Mouse (Mus musculus) A20 (cell line): ENCODE measurements at regions not wholly inside any gene's neighbourhood (a gene's known extent, or its start where the extent isn't known, plus 50 kb on each side); places are given as distances from the start of the nearest gene placed in this dataset.
A peak's percentile ranks its signal among the peaks of the same experiment; 100 is the strongest.

Experiments used
- DNase-seq: peaks from one replicate; pipeline ENCODE4 v3.0.0-alpha.2; 2011; ENCODE audit warnings: low read depth, low spot score

- no peak for DNase-seq
Observed at GRCm38 (mm10) chr1:122607309-122607708, 1039.5 kb upstream of the Ddx18 start.

DNA sequence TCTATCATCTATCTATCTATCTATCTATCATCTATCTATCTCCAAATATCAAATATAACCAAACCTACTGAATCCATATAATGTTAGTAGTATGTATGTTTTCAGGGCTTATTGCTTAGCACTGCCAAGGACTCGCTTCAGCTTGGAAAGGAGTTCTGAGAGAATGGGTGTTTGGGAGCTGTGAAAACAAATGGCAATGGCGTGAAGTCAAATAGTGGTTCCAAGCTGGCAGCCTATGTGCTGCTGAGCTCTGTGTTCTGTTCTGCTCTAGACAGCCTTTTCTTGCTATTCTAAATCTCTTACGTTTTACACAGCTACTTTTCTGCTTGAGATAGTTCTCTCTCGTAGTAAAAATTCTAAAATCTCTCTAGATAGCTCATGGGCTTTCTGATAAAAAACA lies 1008.2 kb upstream of the Ddx18 start:
- no peak for DNase-seq

DNA sequence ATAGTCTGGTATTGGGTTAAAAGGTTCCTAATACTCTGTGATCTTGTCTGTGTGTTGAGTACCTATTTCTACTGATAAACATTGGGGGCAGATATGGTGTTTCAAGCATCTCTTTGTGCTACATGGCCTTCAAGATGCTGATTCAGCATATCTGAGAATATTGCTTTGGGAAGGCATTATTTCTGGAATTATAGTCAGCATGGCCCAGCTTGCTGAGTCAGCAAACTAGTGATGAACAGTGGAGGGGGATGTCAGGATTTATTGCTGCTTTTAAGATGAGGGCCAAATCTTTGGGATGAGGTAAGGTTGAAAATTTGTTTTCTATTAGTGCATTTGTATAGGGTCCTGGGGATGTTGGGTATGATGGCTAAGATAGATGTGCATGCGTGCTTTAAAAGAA lies 983.8 kb upstream of the Ddx18 start:
- DNase-seq: no peak

DNA sequence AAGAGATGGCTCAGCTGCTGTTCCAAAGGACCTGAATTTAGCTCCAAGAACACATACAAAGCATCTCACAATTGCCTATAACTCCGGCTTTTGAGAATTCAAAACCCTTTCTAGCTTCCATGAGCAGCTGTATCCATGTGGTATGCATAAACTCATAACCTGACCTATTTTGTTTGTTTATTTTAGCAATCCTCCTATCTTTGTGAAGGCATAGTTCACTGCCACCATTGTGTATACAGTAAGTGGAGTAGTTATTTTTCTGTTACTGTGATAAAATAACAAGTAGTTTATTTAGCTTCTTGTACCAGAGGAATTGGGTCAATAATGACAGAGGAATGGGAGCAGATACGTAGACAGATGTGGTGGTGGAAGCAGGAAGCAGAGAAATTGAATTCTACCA lies 941.8 kb upstream of the Ddx18 start:
- DNase-seq: no peak

DNA sequence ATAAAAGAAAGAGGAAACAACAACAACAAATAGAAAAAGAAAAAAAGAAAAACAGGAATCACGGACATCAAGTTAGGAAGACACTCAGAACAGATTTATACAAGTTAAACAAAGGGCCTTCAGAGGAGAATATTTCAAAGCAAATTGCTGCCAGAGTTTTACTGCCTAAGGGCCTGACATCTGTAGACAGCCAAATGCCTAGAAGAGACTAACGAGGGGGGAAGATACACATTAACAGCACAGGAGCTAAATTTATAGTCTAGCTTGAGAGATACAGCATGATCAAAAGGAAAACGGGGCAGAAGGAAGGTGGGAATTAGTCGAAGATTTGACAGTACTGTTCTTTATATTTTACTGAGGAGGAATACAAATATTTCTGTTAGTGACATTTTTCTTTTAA lies 933.9 kb upstream of the Ddx18 start:
- no peak for DNase-seq

GRCm38 (mm10) chr1:122478003-122478402 lies 910.2 kb upstream of the Ddx18 start:
- DNase-seq: no peak

DNA sequence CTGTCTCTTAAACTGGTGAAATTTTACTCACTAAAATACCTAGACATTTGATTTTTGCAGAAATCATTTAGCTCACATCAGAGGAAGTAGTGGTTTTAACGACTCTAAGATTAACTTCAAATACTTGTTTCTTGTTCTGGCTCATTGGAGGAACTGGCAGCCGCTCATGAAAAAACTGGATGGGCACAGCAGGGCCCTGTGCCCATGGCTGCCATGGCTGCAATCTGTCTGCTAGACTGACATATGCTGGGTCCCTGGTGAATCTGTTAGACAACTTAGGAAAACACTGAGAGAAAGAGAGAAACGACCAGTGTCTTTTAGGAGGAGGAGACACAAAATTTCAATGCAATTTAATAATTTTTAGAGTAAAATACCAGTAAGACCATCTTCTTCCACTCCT lies 896.1 kb upstream of the Ddx18 start:
- DNase-seq: no peak

- no peak for DNase-seq
Observed at GRCm38 (mm10) chr1:122459056-122459455, 891.3 kb upstream of the Ddx18 start.

GRCm38 (mm10) chr1:122454881-122455280 lies 887.1 kb upstream of the Ddx18 start:
- no peak for DNase-seq

DNA sequence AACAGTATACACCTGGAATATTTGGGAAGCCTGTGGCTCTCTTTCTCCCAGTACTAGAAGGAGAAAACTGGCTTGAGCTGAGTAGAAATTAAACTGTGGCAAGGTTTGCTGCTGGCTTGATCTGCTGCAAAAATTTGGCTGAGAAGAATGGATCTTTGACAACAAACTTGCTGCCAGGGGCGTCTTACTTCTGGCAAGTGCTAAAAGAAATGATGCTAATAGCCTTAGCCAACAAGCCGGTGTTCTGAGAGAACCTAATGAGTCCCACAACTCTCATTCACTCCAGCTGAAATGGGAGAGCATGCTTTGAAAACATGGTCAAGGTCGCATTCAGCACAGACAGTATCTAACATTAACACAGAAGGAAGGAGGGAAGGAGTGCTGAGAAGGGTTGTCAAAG lies 885.8 kb upstream of the Ddx18 start:
- DNase-seq: no peak

DNA sequence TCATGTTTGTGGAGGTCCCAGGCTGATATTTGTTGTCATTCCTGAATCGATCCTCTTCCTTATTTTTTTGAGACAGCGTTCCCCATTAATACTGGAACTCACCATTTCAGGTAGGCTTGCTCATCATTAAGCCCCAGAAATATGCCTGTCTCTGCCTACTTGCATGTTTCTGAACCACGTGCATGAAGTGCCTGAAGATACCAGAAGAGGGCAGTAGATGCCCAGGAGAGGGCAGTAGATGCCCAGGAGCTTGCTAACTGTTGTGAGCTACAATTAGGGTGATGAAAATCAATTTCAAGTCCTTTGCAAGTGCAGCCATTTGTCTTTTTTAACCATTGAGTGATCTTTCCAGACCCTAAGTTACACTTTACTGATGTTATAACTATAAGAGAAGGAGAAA lies 871.6 kb upstream of the Ddx18 start:
- DNase-seq: peak; percentile 1

DNA sequence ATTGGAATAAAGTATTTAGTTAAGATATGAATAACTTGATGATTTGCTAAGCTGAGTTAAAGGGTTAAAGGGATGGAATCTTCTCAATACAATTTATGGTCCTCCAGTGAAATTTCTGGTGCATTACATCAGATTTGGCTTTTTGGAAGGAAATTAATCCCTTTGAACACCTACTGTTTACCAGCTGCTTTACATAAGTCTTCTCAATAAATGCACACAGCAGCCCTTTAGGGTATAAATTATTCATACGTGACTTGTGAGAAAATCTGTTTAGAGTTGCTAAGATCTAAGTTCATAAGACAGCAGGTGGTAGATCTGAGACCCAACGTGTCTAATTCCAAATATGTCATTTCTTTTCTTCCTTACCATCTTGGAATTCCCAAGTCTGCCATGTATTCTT lies 855.7 kb upstream of the Ddx18 start:
- no peak for DNase-seq

GRCm38 (mm10) chr1:122396342-122396741 lies 828.6 kb upstream of the Ddx18 start:
- no peak for DNase-seq

DNA sequence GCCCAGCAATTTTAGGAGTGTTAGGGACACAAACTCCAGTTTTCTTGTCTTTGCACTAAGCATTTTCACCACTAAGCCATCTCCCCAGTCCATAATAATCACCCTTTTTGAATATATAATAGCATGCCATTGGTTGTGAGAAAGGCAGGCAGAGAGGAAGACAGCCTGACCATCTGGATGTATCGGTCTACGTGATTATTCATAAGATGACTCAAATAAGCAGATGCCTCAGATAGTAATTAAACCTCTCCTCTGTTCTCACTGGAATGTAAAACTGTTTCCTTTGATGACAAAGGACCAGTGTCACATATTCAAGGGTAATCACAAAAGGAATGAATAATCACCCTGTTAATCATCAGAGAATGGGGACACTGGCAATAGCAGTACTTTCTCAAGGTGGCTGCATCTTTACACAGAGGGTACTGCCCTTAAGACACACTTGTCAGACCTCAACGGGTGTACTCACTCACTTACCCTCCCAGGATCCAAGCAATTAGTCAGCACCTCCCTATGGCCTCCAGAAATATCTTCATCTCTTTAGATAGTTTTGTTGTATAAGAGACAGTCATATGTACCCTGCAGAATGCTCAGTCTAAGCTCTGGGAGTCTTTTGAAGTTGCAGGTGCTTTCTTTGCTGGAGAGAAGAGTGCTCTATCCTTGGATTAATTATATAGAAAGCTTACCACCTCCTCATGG lies 826.0 kb upstream of the Ddx18 start:
- DNase-seq: no peak

- peak; percentile 93 for DNase-seq
Observed at GRCm38 (mm10) chr1:122357015-122357414, 789.2 kb upstream of the Ddx18 start.

- no peak for DNase-seq
Observed at GRCm38 (mm10) chr1:122351530-122351929, 783.7 kb upstream of the Ddx18 start.

DNA sequence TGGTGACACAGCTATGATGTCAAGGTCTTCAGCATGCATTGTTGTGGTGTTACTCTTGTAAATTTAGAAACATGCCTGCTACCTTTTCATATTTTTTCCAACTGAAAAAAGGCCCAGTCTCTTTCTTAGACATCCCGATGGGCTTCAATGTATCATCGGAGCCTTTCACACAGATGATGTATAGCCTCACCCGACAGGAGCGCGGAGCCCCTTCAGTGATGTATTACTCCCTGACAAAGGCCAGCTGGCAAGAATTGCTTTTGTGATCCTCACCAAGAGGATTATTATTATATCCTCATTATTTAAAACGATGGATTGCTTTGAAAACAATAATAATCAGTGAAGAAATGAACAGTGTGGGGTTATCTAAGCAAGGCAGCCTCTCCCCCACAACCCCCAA lies 765.5 kb upstream of the Ddx18 start:
- DNase-seq: no peak

DNA sequence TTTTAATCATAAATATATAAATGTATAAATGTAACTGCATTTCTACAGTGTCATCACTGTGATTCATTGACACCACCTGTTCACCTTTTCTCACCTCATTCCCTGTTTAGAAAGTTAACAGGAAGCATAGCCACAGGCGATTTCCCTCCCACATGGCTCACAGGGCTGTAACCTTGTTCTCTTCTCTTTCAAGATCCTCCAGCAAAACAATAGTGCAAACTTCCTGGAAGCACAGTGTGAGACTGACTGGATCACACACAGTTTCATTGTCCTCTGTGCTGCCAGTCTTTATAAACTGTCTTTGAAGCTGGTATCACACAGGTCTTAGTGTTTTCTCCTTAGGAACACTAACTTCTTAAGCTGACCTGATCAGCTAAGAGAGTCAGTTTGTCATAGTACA lies 760.5 kb upstream of the Ddx18 start:
- no peak for DNase-seq
